Mouse (Mus musculus): Measurements from ENCODE around the gene Tmem178b. TPM values are rescaled to one million over a fixed set of nuclear protein-coding genes. Genes with fewer than 3 reads are reported as not detected.

Gene Tmem178b
- polyA plus RNA-seq, 1 experiment from 2014 or later, result 0.13 TPM

- 51% methylated on average over 8 of the region's 8 CpGs for WGBS
- Histone ChIP-seq H3K27me3 (ENCODE audit: insufficient read depth, low read length) (no peaks in the 10 kb centered on the region), H3K4me1 (ENCODE audit: insufficient read depth) (no peaks in the 10 kb centered on the region), H3K4me2 (no peak overlapping the region), H3K4me3 (ENCODE audit: low read depth, low read length) (no peak overlapping the region), H3K9me3 (ENCODE audit: low read depth, low read length) (no peaks in the 10 kb centered on the region), H3K36me3 (ENCODE audit: insufficient read depth) (no peaks in the 10 kb centered on the region), H3K27ac (ENCODE audit: low read depth) (no peak overlapping the region), H3K9ac (no peak overlapping the region)
- ATAC-seq (ENCODE audit: insufficient read depth), result no peak
- no peak for TF ChIP-seq CTCF (IDR thresholded peaks at IDR 0.05; ENCODE audit: low read depth)
- DNase-seq, result no peak
These were observed 44.2 kb downstream of the Tmem178b start for GRCm38 (mm10) chr6:39917242-39917641.

- no peak for TF ChIP-seq CTCF (IDR thresholded peaks at IDR 0.05; ENCODE audit: low read depth)
- H3K36me3 ChIP-seq (ENCODE audit: insufficient read depth), result no peaks in the 10 kb centered on the region
- ATAC-seq (ENCODE audit: insufficient read depth) (no peak), DNase-seq (no peak)
- 90% methylated on average over 6 of the region's 6 CpGs for WGBS
- H3K4me3 ChIP-seq (ENCODE audit: low read depth, low read length), result no peak overlapping the region
- H3K9me3 ChIP-seq (ENCODE audit: low read depth, low read length), result no peaks in the 10 kb centered on the region
- H3K4me1 ChIP-seq (ENCODE audit: insufficient read depth), result no peaks in the 10 kb centered on the region
- no peak overlapping the region for H3K9ac ChIP-seq
- no peak overlapping the region for H3K4me2 ChIP-seq
- no peaks in the 10 kb centered on the region for H3K27me3 ChIP-seq (ENCODE audit: insufficient read depth, low read length)
- H3K27ac ChIP-seq (ENCODE audit: low read depth), result no peak overlapping the region
These were observed 44.7 kb downstream of the Tmem178b start for GRCm38 (mm10) chr6:39917729-39918128.

GRCm38 (mm10) chr6:39919011-39919709 is 46.1 kb downstream of the Tmem178b start:
- Histone ChIP-seq H3K27me3 (ENCODE audit: insufficient read depth, low read length) (no peaks in the 10 kb centered on the region), H3K36me3 (ENCODE audit: insufficient read depth) (no peaks in the 10 kb centered on the region), H3K9me3 (ENCODE audit: low read depth, low read length) (no peaks in the 10 kb centered on the region), H3K4me1 (ENCODE audit: insufficient read depth) (no peaks in the 10 kb centered on the region), H3K9ac (no peak overlapping the region), H3K27ac (ENCODE audit: low read depth) (no peak overlapping the region), H3K4me3 (ENCODE audit: low read depth, low read length) (no peak overlapping the region), H3K4me2 (no peak overlapping the region)
- DNase-seq (peak; percentile 16), ATAC-seq (ENCODE audit: insufficient read depth) (no peak)
- no peak for TF ChIP-seq CTCF (IDR thresholded peaks at IDR 0.05; ENCODE audit: low read depth)
- 63% methylated on average over 6 of the region's 6 CpGs for WGBS

- Histone ChIP-seq H3K27me3 (ENCODE audit: insufficient read depth, low read length) (no peaks in the 10 kb centered on the region), H3K4me2 (no peak overlapping the region), H3K9me3 (ENCODE audit: low read depth, low read length) (no peaks in the 10 kb centered on the region), H3K36me3 (ENCODE audit: insufficient read depth) (no peaks in the 10 kb centered on the region), H3K4me1 (ENCODE audit: insufficient read depth) (no peaks in the 10 kb centered on the region), H3K9ac (no peak overlapping the region), H3K27ac (ENCODE audit: low read depth) (no peak overlapping the region), H3K4me3 (ENCODE audit: low read depth, low read length) (no peak overlapping the region)
- WGBS, result 80% methylated on average over 7 of the region's 10 CpGs
- TF ChIP-seq CTCF (IDR thresholded peaks at IDR 0.05; ENCODE audit: low read depth), result no peak
- ATAC-seq (ENCODE audit: insufficient read depth) (no peak), DNase-seq (no peak)
These were observed 53.4 kb downstream of the Tmem178b start for GRCm38 (mm10) chr6:39926442-39926841.

GRCm38 (mm10) chr6:39936590-39936989 is 63.5 kb downstream of the Tmem178b start:
- Histone ChIP-seq H3K4me1 (ENCODE audit: insufficient read depth) (no peaks in the 10 kb centered on the region), H3K27ac (ENCODE audit: low read depth) (no peak overlapping the region)
- 71% methylated on average over 3 of the region's 3 CpGs for WGBS

GRCm38 (mm10) chr6:39940920-39941319 is 67.8 kb downstream of the Tmem178b start:
- Histone ChIP-seq H3K4me1 (ENCODE audit: insufficient read depth) (no peaks in the 10 kb centered on the region), H3K27ac (ENCODE audit: low read depth) (no peak overlapping the region), H3K27me3 (ENCODE audit: insufficient read depth, low read length) (no peaks in the 10 kb centered on the region), H3K36me3 (ENCODE audit: insufficient read depth) (no peaks in the 10 kb centered on the region), H3K9me3 (ENCODE audit: low read depth, low read length) (no peaks in the 10 kb centered on the region), H3K4me2 (no peak overlapping the region), H3K9ac (no peak overlapping the region), H3K4me3 (ENCODE audit: low read depth, low read length) (no peak overlapping the region)
- WGBS, result 66% methylated on average over 7 of the region's 7 CpGs
- DNase-seq (no peak), ATAC-seq (ENCODE audit: insufficient read depth) (no peak)
- no peak for TF ChIP-seq CTCF (IDR thresholded peaks at IDR 0.05; ENCODE audit: low read depth)

More at GRCm38 (mm10) chr6:39936590-39936989, 63.5 kb downstream of the Tmem178b start:
- no peaks in the 10 kb centered on the region for H3K9me3 ChIP-seq (ENCODE audit: low read depth, low read length)
- TF ChIP-seq CTCF (IDR thresholded peaks at IDR 0.05; ENCODE audit: low read depth), result no peak
- H3K4me3 ChIP-seq (ENCODE audit: low read depth, low read length), result no peak overlapping the region
- no peak overlapping the region for H3K9ac ChIP-seq
- no peak for ATAC-seq (ENCODE audit: insufficient read depth)
- no peak overlapping the region for H3K4me2 ChIP-seq
- H3K27me3 ChIP-seq (ENCODE audit: insufficient read depth, low read length), result no peaks in the 10 kb centered on the region
- no peaks in the 10 kb centered on the region for H3K36me3 ChIP-seq (ENCODE audit: insufficient read depth)
- DNase-seq, result no peak

- 72% methylated on average over 9 of the region's 9 CpGs for WGBS
- H3K4me1 ChIP-seq (ENCODE audit: insufficient read depth), result no peaks in the 10 kb centered on the region
These were observed 71.8 kb downstream of the Tmem178b start for GRCm38 (mm10) chr6:39944854-39945253.

More at GRCm38 (mm10) chr6:39944854-39945253, 71.8 kb downstream of the Tmem178b start:
- ATAC-seq (ENCODE audit: insufficient read depth) (no peak), DNase-seq (no peak)
- no peak overlapping the region for H3K27ac ChIP-seq (ENCODE audit: low read depth)
- no peaks in the 10 kb centered on the region for H3K36me3 ChIP-seq (ENCODE audit: insufficient read depth)
- H3K4me2 ChIP-seq, result no peak overlapping the region
- TF ChIP-seq CTCF (IDR thresholded peaks at IDR 0.05; ENCODE audit: low read depth), result no peak
- H3K9me3 ChIP-seq (ENCODE audit: low read depth, low read length), result no peaks in the 10 kb centered on the region
- H3K9ac ChIP-seq, result no peak overlapping the region
- no peak overlapping the region for H3K4me3 ChIP-seq (ENCODE audit: low read depth, low read length)
- H3K27me3 ChIP-seq (ENCODE audit: insufficient read depth, low read length), result no peaks in the 10 kb centered on the region

All from lung, embryonic 14.5 days (tissue).